Mouse (Mus musculus): ENCODE measurements around the gene Olfr804. TPM values are rescaled to one million over a fixed set of nuclear protein-coding genes. Genes with fewer than 3 reads are reported as not detected.

Olfr804 gene
- total RNA-seq (2021): not detected
- long read RNA-seq, experiment 1: 0 reads
- long read RNA-seq, experiment 2: 0 reads

GRCm38 (mm10) chr10:129702910-129703309 lies at the start of gene Olfr804:
TSS of gene Olfr804 (plus strand) at chr10:129703210.
- intact Hi-C loops (cut with DNase I): no loop called here
- DNase-seq (ENCODE audit: extremely low spot score in 1 of 2, low spot score in 2 of 2): no peak
- no peak within 1 kb of the TSS for H3K4me3 ChIP-seq
- no peak for TF ChIP-seq CTCF (IDR thresholded peaks at IDR 0.05)
- H3K27ac ChIP-seq: no peak within 1 kb of the TSS

- intact Hi-C loops (cut with DNase I): no loop called here
Observed at GRCm38 (mm10) chr10:129657394-129657793, 45.6 kb upstream of the Olfr804 start, which contains the start of gene Olfr800. TSS of gene Olfr800 (plus strand) at chr10:129657694.

GRCm38 (mm10) chr10:129673765-129674164 lies 29.2 kb upstream of the Olfr804 start, which contains the start of gene Olfr801:
TSS of gene Olfr801 (minus strand) at chr10:129673865.
- intact Hi-C loops (cut with DNase I): no loop called here
- Histone ChIP-seq H3K4me3 (no peak within 1 kb of the TSS), H3K27ac (no peak within 1 kb of the TSS)
- no peak for DNase-seq (ENCODE audit: extremely low spot score in 1 of 2, low spot score in 2 of 2)
- no peak for TF ChIP-seq CTCF (IDR thresholded peaks at IDR 0.05)

More at GRCm38 (mm10) chr10:129657394-129657793, 45.6 kb upstream of the Olfr804 start, which contains the start of gene Olfr800:
- Histone ChIP-seq H3K4me3 (no peak within 1 kb of the TSS), H3K27ac (no peak within 1 kb of the TSS)
- DNase-seq (ENCODE audit: extremely low spot score in 1 of 2, low spot score in 2 of 2): no peak
- no peak for TF ChIP-seq CTCF (IDR thresholded peaks at IDR 0.05)

GRCm38 (mm10) chr10:129688069-129688468 lies 14.9 kb upstream of the Olfr804 start, which contains the start of gene Olfr802:
TSS of gene Olfr802 (minus strand) at chr10:129688169.
- no peak for TF ChIP-seq CTCF (IDR thresholded peaks at IDR 0.05)
- intact Hi-C loops (cut with DNase I): no loop called here
- DNase-seq (ENCODE audit: extremely low spot score in 1 of 2, low spot score in 2 of 2): no peak
- H3K4me3 ChIP-seq: no peak within 1 kb of the TSS
- no peak within 1 kb of the TSS for H3K27ac ChIP-seq

- intact Hi-C loops (cut with DNase I): no loop called here
- no peak for TF ChIP-seq CTCF (IDR thresholded peaks at IDR 0.05)
- H3K4me3 ChIP-seq: no peak within 1 kb of the TSS
- H3K27ac ChIP-seq: no peak within 1 kb of the TSS
- no peak for DNase-seq (ENCODE audit: extremely low spot score in 1 of 2, low spot score in 2 of 2)
Observed at GRCm38 (mm10) chr10:129694186-129694585, 8.8 kb upstream of the Olfr804 start, which contains the start of gene Olfr803. TSS of gene Olfr803 (minus strand) at chr10:129694286.

GRCm38 (mm10) chr10:129729275-129729674 lies 26.3 kb downstream of the Olfr804 start, which contains the start of gene Olfr805:
TSS of gene Olfr805 (minus strand) at chr10:129729375.
- no peak for TF ChIP-seq CTCF (IDR thresholded peaks at IDR 0.05)
- intact Hi-C loops (cut with DNase I): no loop called here
- Histone ChIP-seq H3K27ac (no peak within 1 kb of the TSS), H3K4me3 (no peak within 1 kb of the TSS)
- DNase-seq (ENCODE audit: extremely low spot score in 1 of 2, low spot score in 2 of 2): no peak

- TF ChIP-seq CTCF (IDR thresholded peaks at IDR 0.05): no peak
- Histone ChIP-seq H3K4me3 (no peak within 1 kb of the TSS), H3K27ac (no peak within 1 kb of the TSS)
- intact Hi-C loops (cut with DNase I): no loop called here
- DNase-seq (ENCODE audit: extremely low spot score in 1 of 2, low spot score in 2 of 2): no peak
Observed at GRCm38 (mm10) chr10:129741821-129742220, 38.8 kb downstream of the Olfr804 start, which contains the start of gene Olfr806. TSS of gene Olfr806 (minus strand) at chr10:129741921.

- no peak for DNase-seq (ENCODE audit: extremely low spot score in 1 of 2, low spot score in 2 of 2)
- TF ChIP-seq CTCF (IDR thresholded peaks at IDR 0.05): no peak
- H3K27ac ChIP-seq: no peak within 1 kb of the TSS
- intact Hi-C loops (cut with DNase I): no loop called here
- no peak within 1 kb of the TSS for H3K4me3 ChIP-seq
Observed at GRCm38 (mm10) chr10:129757693-129758092, 54.7 kb downstream of the Olfr804 start, which contains the start of gene Olfr807. TSS of gene Olfr807 (minus strand) at chr10:129757793.

Small RNAs within 50 kb of the gene (microRNA-seq; reads per million reads assigned to microRNA genes)
- 0 reads per million in 2 experiments for gene Gm24485

Other genes with a start within 250 kb of the Olfr804 start
- not detected for gene Olfr787, start 241.3 kb upstream of the Olfr804 start, total RNA-seq (2021)
- not detected for gene Olfr788, start 232.2 kb upstream of the Olfr804 start, total RNA-seq (2021)
- not detected for gene Olfr789, start 218.5 kb upstream of the Olfr804 start, total RNA-seq (2021)
- gene Olfr790, start 204.7 kb upstream of the Olfr804 start, total RNA-seq (2021): not detected
- gene Olfr791, start 181.4 kb upstream of the Olfr804 start, total RNA-seq (2021): not detected
- gene Olfr792, start 164.0 kb upstream of the Olfr804 start, total RNA-seq (2021): not detected
- gene Olfr794, start 135.6 kb upstream of the Olfr804 start, total RNA-seq (2021): not detected
- gene Olfr796, start 90.6 kb upstream of the Olfr804 start, total RNA-seq (2021): not detected
- gene Olfr798, start 75.3 kb upstream of the Olfr804 start, total RNA-seq (2021): not detected
- not detected for gene Olfr799, start 65.7 kb upstream of the Olfr804 start, total RNA-seq (2021)
- not detected for gene Olfr800, start 45.5 kb upstream of the Olfr804 start, total RNA-seq (2021)
- gene Olfr801, start 29.3 kb upstream of the Olfr804 start, total RNA-seq (2021): not detected
- gene Olfr802, start 15.0 kb upstream of the Olfr804 start, total RNA-seq (2021): under 1 TPM in 1 of 2 experiments, not detected in 1; 0.11 TPM
- not detected for gene Olfr803, start 8.9 kb upstream of the Olfr804 start, total RNA-seq (2021)
- gene Olfr805, start 26.2 kb downstream of the Olfr804 start, total RNA-seq (2021): not detected
- not detected for gene Olfr806, start 38.7 kb downstream of the Olfr804 start, total RNA-seq (2021)
- gene Olfr807, start 54.6 kb downstream of the Olfr804 start, total RNA-seq (2021): not detected
- gene Olfr808, start 62.3 kb downstream of the Olfr804 start, total RNA-seq (2021): not detected
- gene Olfr809, start 71.4 kb downstream of the Olfr804 start, total RNA-seq (2021): not detected
- not detected for gene Olfr810, start 91.7 kb downstream of the Olfr804 start, total RNA-seq (2021)
- not detected for gene Olfr811, start 101.2 kb downstream of the Olfr804 start, total RNA-seq (2021)
- not detected for gene Olfr812, start 142.9 kb downstream of the Olfr804 start, total RNA-seq (2021)
- gene Olfr813, start 152.2 kb downstream of the Olfr804 start, total RNA-seq (2021): not detected
- not detected for gene Olfr814, start 176.6 kb downstream of the Olfr804 start, total RNA-seq (2021)
- not detected for gene Olfr815, start 202.7 kb downstream of the Olfr804 start, total RNA-seq (2021)
- not detected for gene Olfr816, start 212.4 kb downstream of the Olfr804 start, total RNA-seq (2021)
- gene Olfr818, start 245.9 kb downstream of the Olfr804 start, total RNA-seq (2021): not detected